Mouse (Mus musculus): ENCODE data around the gene Hoxa9.

DNA sequence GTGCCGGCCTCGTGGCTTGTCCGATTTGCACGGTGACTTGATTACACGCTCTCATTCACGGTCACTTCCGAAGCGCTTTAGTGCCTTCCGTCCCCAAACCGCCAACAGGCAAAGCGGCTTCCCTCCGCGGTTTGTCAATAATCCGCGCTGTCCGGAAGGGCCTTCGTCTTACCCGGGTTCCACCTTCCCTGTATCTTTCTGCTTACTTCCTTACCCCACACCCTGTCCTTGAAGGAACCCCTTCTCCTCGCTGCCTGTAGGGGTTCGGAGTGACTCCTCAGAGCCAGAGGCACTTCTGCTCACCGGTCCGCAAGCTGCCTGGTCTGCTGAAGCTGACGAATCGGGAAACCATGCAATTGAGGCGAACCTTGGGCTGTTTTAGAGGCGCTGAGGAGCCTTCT, 15.5 kb upstream of the Hoxa9 start:
- TF ChIP-seq POLR2A (IDR thresholded peaks at IDR 0.05; ENCODE audit: control insufficient read depth, low read depth, low read length) (no peak), CTCF (IDR thresholded peaks at IDR 0.05; ENCODE audit: control insufficient read depth, insufficient read depth, insufficient replicate concordance, low read depth, low read length) (no peak)

Data from testis, adult 2 months (tissue).